Mouse (Mus musculus): ENCODE results near the gene 4930562C15Rik. TPM values are rescaled to one million over a fixed set of nuclear protein-coding genes. Genes with fewer than 3 reads are reported as not detected.
A peak's percentile ranks its signal among the peaks of the same experiment; 100 is the strongest.

The 4930562C15Rik gene
- total RNA-seq, 2 experiments from 2014 or later, result not detected

DNA sequence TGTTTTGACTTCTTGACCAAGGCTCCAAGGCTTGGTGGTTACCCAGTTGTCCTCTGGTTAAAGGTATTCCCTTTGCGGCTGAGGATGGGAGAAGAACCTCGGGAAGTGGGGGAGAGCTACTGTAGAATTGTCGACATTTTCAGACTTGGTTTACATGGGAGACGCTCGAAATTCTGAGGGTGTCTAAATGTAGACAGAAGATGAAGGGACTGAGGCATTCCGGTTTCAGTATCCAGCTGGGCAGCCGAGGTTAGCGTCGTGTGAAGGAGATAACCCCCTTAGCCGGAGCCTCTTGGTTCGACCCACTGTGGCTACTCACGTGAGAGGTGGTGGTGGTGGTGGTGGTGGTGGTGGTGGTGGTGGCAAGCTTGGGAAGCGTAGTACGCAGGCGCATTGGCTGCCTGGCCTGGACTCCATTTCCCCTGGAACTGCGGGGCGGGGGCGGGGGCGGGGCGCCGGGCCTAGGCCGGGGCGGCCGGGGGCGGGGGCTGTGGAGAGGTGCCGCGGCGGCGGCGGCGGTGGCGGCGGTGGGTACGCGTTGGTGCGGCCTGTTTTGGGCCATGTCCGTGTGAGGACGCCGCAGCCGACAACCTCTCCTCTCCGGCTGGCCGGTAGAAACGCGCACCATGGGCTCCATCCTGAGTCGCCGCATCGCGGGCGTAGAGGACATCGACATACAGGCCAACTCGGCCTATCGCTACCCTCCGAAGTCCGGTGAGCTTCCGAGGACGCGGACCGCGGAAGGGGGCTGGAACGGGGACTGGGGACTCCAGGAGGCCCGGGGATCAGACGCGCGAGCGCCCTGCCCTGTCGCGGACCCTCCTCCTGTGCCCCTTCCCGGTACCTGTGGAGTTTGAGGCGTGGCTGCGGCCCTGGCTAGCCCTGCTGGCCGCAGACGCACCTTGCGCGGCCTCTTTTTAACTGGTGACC lies 50.8 kb downstream of the 4930562C15Rik start, which contains the start of gene Mgrn1:
Mgrn1 (plus strand) TSS at position 490 of the 930 bp plus-strand sequence.
- ATAC-seq (ENCODE audit: poor library complexity, severe bottlenecking), result peak; percentile 84

DNA sequence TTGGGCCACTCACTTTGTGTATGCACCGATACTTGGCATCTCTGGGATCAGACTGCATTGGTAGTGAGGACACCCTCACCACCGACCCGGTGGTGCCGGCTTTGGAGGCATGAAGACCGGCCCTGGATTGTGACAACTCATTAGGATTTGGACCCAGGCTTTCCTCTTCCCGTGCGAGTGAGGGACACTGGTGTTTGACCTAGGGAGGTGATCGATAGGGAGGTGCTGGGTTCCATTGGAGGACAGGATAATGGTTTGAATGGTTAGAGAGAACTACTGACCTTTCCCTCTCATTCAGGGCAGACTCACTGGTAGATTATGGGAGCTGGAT lies 51.4 kb downstream of the 4930562C15Rik start:
- no peak for ATAC-seq (ENCODE audit: poor library complexity, severe bottlenecking)

GRCm38 (mm10) chr16:4890201-4890709 lies 55.0 kb downstream of the 4930562C15Rik start:
- no peak for ATAC-seq (ENCODE audit: poor library complexity, severe bottlenecking)

GRCm38 (mm10) chr16:4892171-4892570 lies 57.0 kb downstream of the 4930562C15Rik start:
- no peak for ATAC-seq (ENCODE audit: poor library complexity, severe bottlenecking)

DNA sequence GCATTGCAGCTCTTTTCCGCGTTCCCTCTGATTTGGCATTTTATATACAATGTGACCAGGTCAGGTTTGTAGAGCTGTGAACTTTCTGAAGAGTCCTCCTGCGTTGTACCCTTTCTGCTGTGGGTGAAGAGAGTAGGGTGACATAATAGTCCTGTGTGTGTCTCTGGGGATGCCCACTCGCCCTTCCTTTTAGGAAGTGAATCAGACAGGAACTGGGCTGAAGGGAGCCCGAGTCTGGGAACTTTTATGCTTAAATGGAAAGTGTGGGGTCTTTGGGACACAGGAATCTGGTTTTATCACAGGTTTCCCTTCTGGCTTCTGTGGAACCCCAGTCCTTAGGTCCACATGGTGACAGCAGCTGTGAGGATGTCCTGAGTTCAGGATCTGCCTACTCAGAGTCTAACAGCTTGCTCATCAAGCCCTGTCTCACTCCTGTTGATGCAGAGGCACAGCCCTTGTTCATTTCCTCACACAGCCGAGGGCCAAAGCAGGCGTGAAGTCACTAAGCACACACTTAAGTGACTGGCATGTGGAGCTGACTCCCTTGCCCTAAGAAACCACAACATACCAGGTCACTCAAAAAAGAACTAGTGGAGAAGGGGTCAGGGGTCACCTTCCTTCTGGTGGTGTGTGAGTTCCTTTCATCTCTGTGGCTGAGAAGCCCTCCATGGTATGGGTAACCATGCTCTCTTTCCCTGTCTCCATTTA lies 59.1 kb downstream of the 4930562C15Rik start:
- ATAC-seq (ENCODE audit: poor library complexity, severe bottlenecking), result no peak

DNA sequence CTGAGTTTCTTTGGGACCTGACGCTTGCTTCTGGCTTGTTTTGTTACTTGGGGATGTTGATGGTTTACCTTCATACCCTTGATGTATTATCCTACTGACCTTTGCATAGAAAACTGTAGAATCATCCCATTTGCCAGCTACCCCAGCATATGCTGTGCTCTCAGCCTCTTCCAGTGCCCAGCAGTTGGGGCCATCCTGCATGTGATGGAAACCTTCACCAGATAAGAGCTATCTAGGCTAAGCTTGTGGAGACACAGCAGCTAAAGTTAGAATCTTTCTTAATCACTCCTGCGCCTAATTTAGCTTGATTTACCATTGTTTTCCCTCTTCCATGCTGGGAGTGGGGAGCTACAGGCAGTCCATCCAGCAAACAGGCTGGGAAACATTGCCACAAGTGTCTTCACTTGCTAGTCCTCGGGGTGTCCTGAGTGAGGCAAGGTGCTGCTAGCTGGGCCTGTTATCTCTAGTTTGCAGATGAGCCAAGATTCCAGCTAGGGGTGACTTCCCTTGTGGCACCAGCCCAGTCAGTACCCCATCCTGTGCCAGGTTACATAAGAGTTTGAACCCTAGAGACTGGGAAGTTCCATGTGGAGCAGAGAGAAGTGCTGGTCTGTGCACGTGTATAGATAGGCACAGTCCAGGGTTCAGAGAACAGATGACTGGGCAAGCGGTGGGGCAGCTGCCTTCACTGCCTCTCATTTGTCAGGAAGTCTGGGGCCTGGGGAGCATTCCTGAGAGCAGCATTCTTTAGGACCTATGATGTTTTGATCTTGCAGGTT lies 61.2 kb downstream of the 4930562C15Rik start:
- peak; percentile 40; the same call in 1 of the 2 replicates for ATAC-seq (ENCODE audit: poor library complexity, severe bottlenecking)

DNA sequence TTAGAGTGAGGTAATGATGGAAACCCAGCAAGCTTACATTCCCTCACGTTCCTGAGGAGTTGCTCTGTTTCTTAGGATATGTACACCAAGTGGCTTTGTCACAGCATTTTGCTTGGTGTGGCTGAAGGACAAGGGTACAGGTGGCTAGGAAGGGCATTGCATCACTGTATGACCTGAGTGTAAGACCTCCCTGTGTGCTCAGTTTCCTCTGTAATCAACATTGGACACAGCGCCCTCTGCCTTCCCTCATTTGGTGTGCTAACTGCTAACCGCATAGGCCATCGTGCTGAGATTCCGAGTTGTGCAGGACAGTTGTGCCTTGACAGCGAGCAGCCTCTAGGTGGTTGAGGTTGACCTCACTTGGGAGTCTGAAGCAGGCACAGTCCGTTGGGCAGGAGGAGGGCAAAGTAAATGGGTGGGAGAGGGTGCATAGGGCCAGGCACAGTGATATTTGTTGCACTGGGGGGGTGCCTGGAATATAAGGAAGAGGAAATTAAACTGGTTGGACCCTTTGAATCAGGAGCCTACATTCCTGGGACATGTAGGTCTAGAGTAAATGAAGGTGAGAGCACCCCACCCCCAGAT lies 62.0 kb downstream of the 4930562C15Rik start:
- ATAC-seq (ENCODE audit: poor library complexity, severe bottlenecking), result peak; percentile 54

DNA sequence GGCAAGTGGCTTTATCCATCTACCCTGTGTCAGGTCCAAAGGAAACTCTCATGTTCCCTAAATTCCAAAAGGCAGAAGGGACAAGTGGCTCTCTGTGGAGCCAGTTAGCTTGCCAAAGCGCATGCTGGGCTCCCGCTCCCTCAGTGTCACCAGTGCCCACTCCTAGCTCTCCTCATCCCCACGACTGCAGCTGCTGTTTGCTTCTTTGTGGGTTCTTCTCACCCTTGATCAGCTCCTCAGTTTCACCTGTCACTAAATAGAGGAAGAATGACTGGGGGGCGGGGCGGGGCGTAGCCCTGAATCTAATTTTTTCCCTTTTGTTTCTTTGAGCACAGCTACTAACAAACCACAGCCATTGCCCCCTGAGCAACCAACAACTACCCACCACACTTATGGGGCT lies 63.7 kb downstream of the 4930562C15Rik start:
- peak; percentile 53 for ATAC-seq (ENCODE audit: poor library complexity, severe bottlenecking)

- ATAC-seq (ENCODE audit: poor library complexity, severe bottlenecking), result no peak
Measured at GRCm38 (mm10) chr16:4899711-4900110, 64.5 kb downstream of the 4930562C15Rik start.

DNA sequence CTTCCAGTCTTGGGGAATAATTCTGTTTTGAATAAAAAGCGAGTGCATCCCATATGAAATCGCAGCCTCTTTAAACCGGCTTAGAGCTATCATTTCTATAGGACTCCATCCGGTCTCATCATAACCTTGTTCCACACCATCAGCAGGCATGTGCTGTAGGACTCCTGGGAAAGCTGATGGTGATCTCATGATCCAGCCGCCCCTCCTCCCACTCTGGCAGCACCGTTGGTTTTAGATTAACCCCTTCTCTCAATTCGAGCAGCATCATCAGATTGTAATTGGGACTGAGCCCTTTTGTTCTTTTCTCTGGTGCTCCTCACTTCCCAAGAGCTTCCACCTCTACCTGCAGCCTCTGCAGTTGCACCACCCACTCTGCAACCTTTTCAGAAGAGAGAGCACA lies 66.0 kb downstream of the 4930562C15Rik start:
- no peak for ATAC-seq (ENCODE audit: poor library complexity, severe bottlenecking)

DNA sequence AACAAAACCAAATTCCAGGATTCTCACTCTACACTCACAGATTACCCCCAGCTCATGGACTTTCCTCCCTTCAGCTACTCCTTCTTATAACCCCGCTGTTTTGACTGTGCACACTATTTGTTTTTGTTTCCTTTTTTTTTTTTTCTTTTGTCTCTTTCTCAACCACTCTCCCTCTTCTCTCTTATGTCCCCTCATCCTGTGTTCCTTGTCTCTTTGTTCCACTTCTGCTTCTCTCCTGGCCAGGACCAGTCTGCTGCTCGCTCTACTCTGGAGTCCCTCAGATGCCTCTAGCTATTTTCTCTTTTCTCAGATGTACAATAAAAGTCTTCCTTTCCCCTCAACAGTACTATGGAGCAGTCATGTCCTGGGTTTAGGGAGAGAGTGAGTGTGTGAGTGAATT lies 67.2 kb downstream of the 4930562C15Rik start:
- ATAC-seq (ENCODE audit: poor library complexity, severe bottlenecking), result 0 out of 2 replicates have a peak, but pooled peaks have one; percentile 52

GRCm38 (mm10) chr16:4903491-4904102 lies 68.4 kb downstream of the 4930562C15Rik start:
- no peak for ATAC-seq (ENCODE audit: poor library complexity, severe bottlenecking)

GRCm38 (mm10) chr16:4904878-4905277 lies 69.7 kb downstream of the 4930562C15Rik start:
- ATAC-seq (ENCODE audit: poor library complexity, severe bottlenecking), result no peak

- ATAC-seq (ENCODE audit: poor library complexity, severe bottlenecking), result no peak
Measured at GRCm38 (mm10) chr16:4905591-4905990, 70.4 kb downstream of the 4930562C15Rik start.

DNA sequence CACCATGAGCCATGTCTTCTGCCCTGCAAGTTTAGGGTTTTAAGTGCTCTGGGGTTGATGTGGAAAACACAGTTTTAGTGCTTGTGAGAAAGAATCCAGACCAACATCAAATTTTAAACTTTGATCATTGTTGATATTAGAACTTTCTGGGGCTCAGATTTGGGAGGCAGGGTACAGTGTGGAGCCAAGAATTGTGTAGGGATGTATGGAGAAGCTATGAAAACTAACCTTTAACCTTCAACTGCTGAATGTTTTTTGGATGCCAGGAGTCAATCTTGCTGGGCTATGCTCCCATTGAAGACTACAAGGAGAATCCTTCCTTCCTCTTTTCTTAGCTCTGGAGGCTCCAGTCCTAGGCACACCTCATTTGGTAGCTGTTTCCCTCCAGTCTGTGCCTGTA lies 71.3 kb downstream of the 4930562C15Rik start:
- ATAC-seq (ENCODE audit: poor library complexity, severe bottlenecking), result no peak

GRCm38 (mm10) chr16:4907386-4907785 lies 72.2 kb downstream of the 4930562C15Rik start:
- ATAC-seq (ENCODE audit: poor library complexity, severe bottlenecking), result no peak

- ATAC-seq (ENCODE audit: poor library complexity, severe bottlenecking), result peak; percentile 87
Measured at GRCm38 (mm10) chr16:4907972-4908371, 72.8 kb downstream of the 4930562C15Rik start.

DNA sequence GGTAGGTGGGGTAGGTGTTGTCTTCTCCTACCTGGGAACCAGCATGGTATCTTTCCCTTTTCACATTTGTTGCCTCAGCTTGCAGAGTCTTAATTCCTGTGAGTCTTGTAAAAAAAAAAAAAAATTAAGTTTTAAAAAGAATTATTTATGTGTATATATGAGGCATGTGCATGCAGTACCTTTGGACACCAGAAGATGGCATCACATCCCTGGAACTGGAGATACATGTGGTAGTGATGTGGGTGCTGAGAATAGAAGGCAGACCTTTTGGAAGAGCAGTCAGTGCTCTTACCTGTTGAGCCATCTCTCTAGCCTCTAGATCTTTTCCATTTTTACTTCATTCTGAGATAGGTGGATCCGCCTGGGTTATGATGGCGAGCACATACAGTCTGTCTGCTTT lies 74.5 kb downstream of the 4930562C15Rik start:
- ATAC-seq (ENCODE audit: poor library complexity, severe bottlenecking), result no peak

DNA sequence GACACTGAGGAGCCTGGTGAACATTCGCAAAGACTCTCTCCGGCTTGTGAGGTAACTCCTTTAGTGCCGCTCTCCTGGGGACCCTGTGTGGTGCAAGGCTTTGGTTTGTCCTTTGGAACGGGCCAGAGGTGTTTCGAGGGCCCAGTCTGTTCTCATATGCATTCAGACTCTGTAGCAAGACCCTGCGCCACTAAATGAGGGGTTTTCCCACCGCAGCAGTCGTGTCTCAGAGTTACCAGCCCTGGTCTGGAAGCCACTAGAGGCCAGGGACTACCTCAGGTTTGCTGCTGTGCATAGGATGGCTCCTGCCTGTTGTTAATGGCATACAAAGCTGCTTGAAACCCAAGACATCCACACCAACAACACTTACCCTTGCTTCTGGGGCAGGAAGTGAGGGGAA lies 75.5 kb downstream of the 4930562C15Rik start:
- ATAC-seq (ENCODE audit: poor library complexity, severe bottlenecking), result no peak

DNA sequence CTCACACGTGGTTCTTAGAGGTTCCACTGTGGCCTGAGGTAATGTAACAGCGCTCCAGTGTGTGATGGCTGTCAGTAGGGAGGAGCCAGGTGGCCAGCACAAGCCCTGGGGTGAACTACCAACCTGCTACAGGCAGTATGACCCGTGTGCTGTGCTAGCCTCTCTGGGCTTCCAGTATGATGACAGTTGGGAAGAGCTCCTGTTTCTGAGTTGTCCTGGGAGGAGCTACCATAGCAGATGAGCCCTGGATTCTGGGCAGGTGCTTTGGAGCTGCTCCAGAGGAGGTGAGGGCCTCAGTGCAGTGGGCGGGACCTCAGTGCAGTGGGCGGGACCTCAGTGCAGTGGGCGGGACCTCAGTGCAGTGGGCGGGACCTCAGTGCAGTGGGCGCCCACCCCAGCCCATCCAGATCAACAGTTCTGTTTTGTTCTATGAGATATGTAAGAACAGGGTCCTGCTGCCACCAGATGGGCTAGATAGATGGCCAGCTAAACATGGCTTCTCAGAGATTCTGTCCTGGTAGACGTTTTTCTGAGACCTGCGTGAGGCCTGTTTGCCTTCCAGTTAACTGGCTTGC lies 76.9 kb downstream of the 4930562C15Rik start:
- ATAC-seq (ENCODE audit: poor library complexity, severe bottlenecking), result no peak

Measured in megakaryocyte, adult 5-6 weeks (primary cell).